Mouse (Mus musculus) MEL (cell line): Measurements from ENCODE around the gene Slc2a9.

Experiments used
- CHD2 ChIP-seq: IDR thresholded peaks from 2 replicates; pipeline ENCODE4 v1.6.1; 2011; ENCODE audit warnings: low read length, improper control_type of control experiment
- CTCF ChIP-seq, 3 experiments: IDR thresholded peaks in 2 of 3; conservative IDR thresholded peaks in 1 of 3; 2 replicates each; pipeline ENCODE4 v1.5.1; 2011 to 2012; ENCODE audit warnings: low read length in 3 of 3, low read depth in 2 of 3, mild to moderate bottlenecking in 2 of 3, improper control_type of control experiment in 1 of 3, inconsistent platforms in 1 of 3, mixed read lengths in 1 of 3, moderate library complexity in 1 of 3; ENCODE audit not compliant: control insufficient read depth in 1 of 3, insufficient read depth in 1 of 3, poor library complexity in 1 of 3, severe bottlenecking in 1 of 3
- HCFC1 ChIP-seq: IDR thresholded peaks from 2 replicates; pipeline ENCODE4 v1.6.1; 2012; ENCODE audit warnings: low read depth, mild to moderate bottlenecking, inconsistent platforms, low read length, improper control_type of control experiment, moderate library complexity
- MAZ ChIP-seq: IDR thresholded peaks from 2 replicates; pipeline ENCODE4 v1.6.1; 2012; ENCODE audit warnings: low read depth, mild to moderate bottlenecking, inconsistent platforms, low read length, improper control_type of control experiment
- MEF2A ChIP-seq: IDR thresholded peaks from 2 replicates; pipeline ENCODE4 v1.6.1; 2014; ENCODE audit warnings: low read depth, mild to moderate bottlenecking, inconsistent platforms, low read length, improper control_type of control experiment; ENCODE audit not compliant: poor library complexity, insufficient replicate concordance, severe bottlenecking; ENCODE audit errors: extremely low read depth
- MYC ChIP-seq: IDR thresholded peaks from 2 replicates; pipeline ENCODE4 v1.6.1; 2011; ENCODE audit warnings: low read depth, mild to moderate bottlenecking, low read length, improper control_type of control experiment, moderate library complexity
- POLR2A ChIP-seq, 2 experiments: IDR thresholded peaks; 2 replicates each; pipeline ENCODE4 v1.6.1; 2011 to 2012; ENCODE audit warnings: low read length in 2 of 2, mild to moderate bottlenecking in 2 of 2, control low read depth in 1 of 2, improper control_type of control experiment in 1 of 2, low read depth in 1 of 2, moderate library complexity in 1 of 2; ENCODE audit not compliant: control insufficient read depth in 1 of 2, insufficient read depth in 1 of 2, poor library complexity in 1 of 2
- TBP ChIP-seq: IDR thresholded peaks from 2 replicates; pipeline ENCODE4 v1.8.0; 2011; ENCODE audit warnings: low read depth, low read length, improper control_type of control experiment
- UBTF ChIP-seq: IDR thresholded peaks from 2 replicates; pipeline ENCODE4 v1.6.1; 2012; ENCODE audit warnings: low read depth, mild to moderate bottlenecking, inconsistent platforms, low read length, improper control_type of control experiment, moderate library complexity, borderline replicate concordance; ENCODE audit not compliant: insufficient read depth
- USF2 ChIP-seq, 2 experiments: IDR thresholded peaks; 2 replicates each; pipeline ENCODE4 v1.6.1; 2011 to 2012; ENCODE audit warnings: improper control_type of control experiment in 2 of 2, low read length in 2 of 2, borderline replicate concordance in 1 of 2, inconsistent platforms in 1 of 2, low read depth in 1 of 2, mild to moderate bottlenecking in 1 of 2; ENCODE audit not compliant: insufficient read depth in 1 of 2

- TF ChIP-seq POLR2A (IDR thresholded peaks at IDR 0.05; ENCODE audit: control insufficient read depth in 1 of 2, insufficient read depth in 1 of 2, low read depth in 1 of 2, low read length in 2 of 2, poor library complexity in 1 of 2): no peak
- no peak for TF ChIP-seq CTCF (IDR thresholded peaks at IDR 0.05 in 2 of 3, conservative IDR thresholded peaks at IDR 0.05 in 1 of 3; ENCODE audit: control insufficient read depth in 1 of 3, insufficient read depth in 1 of 3, low read depth in 2 of 3, low read length in 3 of 3, poor library complexity in 1 of 3, severe bottlenecking in 1 of 3)
- TF ChIP-seq MEF2A: no peak
- TF ChIP-seq USF2 (IDR thresholded peaks at IDR 0.05; ENCODE audit: borderline replicate concordance in 1 of 2, insufficient read depth in 1 of 2, low read depth in 1 of 2, low read length in 2 of 2): no peak
- no peak for TF ChIP-seq UBTF
- no peak for TF ChIP-seq MYC
- no peak for TF ChIP-seq TBP
- no peak for TF ChIP-seq CHD2
- no peak for TF ChIP-seq HCFC1
- TF ChIP-seq MAZ: no peak
These were observed 11.2 kb downstream of the Slc2a9 start for GRCm38 (mm10) chr5:38491763-38492162.
